Mouse (Mus musculus) embryonic stem cell, embryonic (primary cell): ENCODE measurements at regions not wholly inside any gene's neighbourhood (a gene's known extent, or its start where the extent isn't known, plus 50 kb on each side); places are given as distances from the start of the nearest gene placed in this dataset.

Experiments used
- CTCF ChIA-PET, 4 experiments: fragments of 300-600 bp in 2 of 4; fragments of 350-600 bp in 2 of 4; sonication (Branson Sonifier 250); formaldehyde crosslinking; loops; one replicate each; lab custom pipeline; 2022; ENCODE audit warnings: inconsistent platforms in 2 of 4; lab: Charles Lee
- POLR2A ChIA-PET, 4 experiments: fragments of 300-600 bp in 2 of 4; fragments of 350-600 bp in 2 of 4; sonication (Branson Sonifier 250); formaldehyde crosslinking; loops; one replicate each; lab custom pipeline; 2022; ENCODE audit warnings: antibody characterized with exemption in 4 of 4, inconsistent platforms in 1 of 4; lab: Charles Lee

DNA sequence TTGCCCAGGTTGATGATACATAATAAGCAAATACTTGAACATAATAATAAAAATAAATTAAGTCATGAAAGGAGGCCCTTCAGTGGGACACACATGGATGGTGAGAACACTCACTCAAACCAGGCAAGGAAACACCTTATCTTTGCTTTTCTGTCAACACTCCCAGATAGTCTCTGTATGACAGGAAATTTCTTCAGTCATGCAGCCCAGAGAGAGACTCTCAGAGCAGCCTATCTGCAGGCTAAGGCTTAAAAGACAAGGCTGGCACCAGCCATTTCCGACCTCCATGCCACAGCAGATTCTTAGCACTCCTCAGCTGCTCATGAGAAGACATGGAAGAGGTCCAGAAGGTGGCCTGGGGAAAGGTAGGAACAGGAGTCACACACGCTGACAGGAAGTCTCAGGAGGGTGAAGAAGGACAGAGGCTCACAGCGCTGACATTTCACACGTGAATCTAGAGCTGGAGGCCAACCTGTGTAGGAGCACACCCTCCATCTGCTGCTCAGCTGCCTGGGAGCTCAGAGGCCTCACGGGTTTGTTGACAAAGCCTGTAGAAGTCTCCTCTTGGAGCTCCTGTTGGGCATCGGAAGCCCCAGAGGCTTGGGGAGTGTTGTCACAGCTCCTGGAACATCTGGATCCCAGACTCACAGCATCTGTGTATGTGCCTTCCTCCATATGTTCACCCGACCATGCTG lies 232.3 kb downstream of the Qk start:
- CTCF ChIA-PET: no interaction called here
- POLR2A ChIA-PET: interaction anchor here in 1 of 4 experiments (0.6 kb wide), 1 partner anchor 61 kb away, joined by 4 read pairs; no protein-coding TSS in a partner anchor

DNA sequence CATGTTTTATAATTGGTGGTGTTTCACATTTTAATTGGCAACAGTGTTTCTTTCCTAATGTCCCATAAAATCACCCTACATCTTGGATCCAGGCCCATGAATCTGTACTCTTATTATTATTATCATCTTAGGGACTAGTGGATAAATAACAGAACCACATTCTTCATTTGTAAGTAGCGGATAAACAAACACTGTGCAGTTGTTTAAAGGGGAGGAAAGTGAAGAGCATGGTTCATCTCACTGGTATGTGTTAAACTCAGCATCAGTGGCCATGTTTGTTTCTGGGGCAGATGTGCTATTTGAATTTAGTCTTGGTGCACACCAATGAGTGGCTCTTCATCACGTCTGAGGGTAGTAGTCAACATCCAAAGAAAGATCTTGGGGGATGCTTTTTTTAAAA lies 233.1 kb downstream of the Qk start:
- ChIA-PET CTCF (no interaction called here), POLR2A (no interaction called here)

DNA sequence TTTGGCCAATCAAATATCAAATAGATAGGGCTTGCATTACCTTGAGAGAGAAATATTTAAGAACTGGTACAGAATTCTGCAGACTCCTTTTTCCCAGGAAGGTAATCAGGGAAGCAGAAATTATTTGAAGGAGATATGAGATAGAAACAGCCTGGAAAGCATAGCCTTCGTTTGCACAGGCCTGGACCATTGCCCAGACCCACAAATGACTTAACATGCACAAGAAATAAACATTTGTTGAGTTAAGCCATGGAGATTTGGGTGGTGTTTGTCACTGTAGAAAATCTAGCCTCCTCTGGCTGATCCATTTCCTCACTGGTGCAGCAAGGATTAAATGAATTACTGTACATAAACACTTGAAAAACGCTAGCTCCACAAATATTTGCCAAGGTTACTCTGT lies 233.5 kb downstream of the Qk start:
- POLR2A ChIA-PET: no interaction called here
- CTCF ChIA-PET: no interaction called here

DNA sequence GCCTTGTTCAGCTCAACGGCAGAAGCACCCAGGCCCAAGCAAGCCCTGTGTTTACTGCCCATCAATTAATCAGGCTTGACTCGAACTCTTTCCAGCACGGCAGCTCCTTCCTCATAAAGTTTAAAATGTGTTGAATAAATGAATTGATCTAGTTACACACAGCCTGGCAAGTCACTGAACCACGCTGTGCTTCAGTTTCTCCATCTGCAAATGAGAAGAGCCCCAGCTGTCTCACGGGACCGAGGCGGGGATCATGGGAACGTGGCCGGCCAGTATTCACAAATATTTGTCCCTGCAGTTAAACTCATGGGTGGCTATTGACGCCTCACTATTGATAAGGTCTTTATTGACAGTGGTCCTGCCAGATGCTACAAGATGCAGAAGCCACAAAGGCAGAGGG lies 237.9 kb downstream of the Qk start:
- ChIA-PET CTCF (interaction anchor here in 1 of 4 experiments (0.6 kb wide), 1 partner anchor 198 kb away, joined by 5 read pairs; no protein-coding TSS in a partner anchor), POLR2A (interaction anchor here in 2 of 4 experiments (0.9 to 1.6 kb wide), 2 partner anchors 14 to 69 kb away, joined by 3 to 5 read pairs; no protein-coding TSS in a partner anchor)

DNA sequence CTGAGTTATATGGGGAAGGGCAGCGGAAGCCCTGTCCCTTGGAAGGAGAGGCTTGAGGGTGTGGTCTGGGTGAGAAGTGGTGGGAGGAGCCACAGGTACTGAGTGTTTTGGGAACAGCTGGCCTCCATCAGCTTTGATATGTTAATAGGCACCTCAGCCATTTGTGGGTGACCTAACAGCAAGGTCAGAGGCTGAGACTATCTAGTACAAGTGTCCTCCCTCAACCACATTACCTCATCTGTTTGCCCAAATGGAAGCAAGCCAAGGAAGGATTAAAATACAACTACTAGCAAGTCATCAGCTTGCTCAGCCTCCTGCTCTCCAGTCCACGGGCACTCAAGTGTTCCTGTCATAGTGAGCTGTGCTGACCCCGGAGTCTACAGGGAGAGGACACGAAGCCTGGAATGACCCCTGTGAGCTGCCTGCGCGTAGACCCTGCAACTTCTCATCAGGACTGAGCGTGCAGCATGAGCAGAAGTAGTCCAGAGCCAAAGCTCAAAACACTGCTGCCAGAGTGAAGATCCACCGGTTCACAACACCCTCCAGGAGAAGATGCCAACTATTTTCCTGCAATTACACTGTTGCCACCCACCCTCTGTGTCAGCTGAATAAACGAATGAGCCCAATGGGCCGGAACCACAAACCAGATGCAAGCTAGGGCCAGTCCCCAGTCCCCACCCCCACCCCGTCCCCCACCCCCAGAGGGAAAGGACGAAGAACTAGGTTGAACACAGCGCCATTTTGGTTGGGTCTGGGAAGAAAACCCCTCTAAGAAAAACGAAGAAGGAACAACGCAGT lies 239.6 kb downstream of the Qk start:
- CTCF ChIA-PET: no interaction called here

DNA sequence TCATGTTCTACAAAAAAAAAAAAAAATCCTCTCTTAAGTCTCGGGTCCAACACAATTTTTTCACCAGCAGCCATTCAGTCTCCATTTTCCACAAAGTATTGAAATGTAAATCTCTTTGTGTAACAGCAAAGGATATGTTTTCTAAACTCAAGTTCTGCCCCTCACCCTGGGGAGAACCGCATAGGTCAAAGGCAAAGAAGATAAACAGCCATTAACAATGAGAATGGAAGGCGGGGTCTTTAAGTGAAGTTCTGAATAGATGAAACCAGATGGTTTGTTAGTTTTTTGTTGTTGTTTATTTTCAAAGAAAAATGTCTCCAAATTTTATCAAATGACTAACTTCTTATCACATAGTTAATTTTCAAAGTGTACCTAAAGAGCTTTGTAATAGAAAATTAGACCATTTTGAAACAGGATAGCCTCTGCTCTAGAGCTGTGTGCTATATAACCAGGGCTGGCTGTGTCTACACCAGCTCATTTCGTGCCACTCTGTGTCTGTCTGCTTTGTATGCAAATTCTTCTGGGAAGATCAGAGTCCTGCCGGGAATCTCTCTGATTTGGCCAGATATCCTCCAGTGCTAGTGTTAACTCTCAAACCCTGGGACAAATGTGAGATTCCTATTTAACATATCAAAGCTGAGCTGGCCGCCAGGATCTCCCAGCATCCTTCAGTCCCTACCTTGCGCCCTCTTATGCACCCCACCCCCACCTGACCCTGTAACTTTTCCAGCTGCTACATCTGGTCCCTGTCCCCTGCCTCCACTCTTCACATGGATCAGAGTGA lies 240.9 kb downstream of the Qk start:
- ChIA-PET POLR2A (interaction anchor here (0.5 to 2.6 kb wide), 40 partner anchors 11 to 360 kb away, joined by 3 to 17 read pairs (median 4); no protein-coding TSS in a partner anchor), CTCF (no interaction called here)

More for the DNA sequence above, 239.6 kb downstream of the Qk start:
- POLR2A ChIA-PET: interaction anchor here (0.6 to 2.6 kb wide), 36 partner anchors 9 to 359 kb away, joined by 3 to 17 read pairs (median 4); no protein-coding TSS in a partner anchor

DNA sequence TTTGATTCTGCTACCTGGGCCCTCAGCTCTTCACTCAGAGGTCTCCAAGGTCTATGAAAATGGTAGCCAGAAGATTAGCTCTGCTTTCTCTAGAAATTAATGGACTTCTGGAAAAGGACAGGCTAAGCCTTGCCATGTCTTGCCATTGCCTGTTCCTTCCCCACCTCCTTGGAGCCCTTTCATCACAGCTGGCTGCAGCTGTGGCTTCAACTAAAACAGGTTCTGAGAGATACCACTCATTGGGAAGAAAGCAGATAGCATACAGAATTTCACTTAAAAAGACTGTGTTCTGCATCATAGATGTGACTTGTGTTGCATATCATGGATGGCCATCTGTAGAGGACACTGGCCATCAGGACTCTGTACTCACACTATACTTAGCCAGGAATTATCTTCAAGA lies 246.4 kb downstream of the Qk start:
- ChIA-PET CTCF (interaction anchor here in 1 of 4 experiments (0.6 kb wide), 1 partner anchor 428 kb away, joined by 5 read pairs; no protein-coding TSS in a partner anchor), POLR2A (no interaction called here)

DNA sequence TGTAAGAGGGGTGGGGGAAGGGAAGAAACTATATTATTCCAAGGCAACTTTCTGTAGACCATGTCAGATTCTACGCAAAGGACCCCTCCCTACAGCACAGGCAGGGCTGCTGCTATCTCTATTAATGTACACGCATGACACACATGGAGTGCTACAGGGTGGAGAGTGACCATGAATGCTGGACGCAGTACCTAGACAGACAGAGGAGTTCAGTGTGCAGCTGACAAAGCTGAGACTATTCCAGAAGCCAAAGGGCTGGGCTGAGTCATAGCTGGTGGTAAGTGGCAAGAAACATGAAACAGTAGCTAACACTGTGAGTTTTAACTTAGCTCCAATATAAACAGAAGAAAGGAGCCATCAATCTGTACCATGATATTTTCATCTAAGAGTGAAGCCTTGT lies 250.4 kb downstream of the Qk start:
- ChIA-PET CTCF (no interaction called here), POLR2A (no interaction called here)

DNA sequence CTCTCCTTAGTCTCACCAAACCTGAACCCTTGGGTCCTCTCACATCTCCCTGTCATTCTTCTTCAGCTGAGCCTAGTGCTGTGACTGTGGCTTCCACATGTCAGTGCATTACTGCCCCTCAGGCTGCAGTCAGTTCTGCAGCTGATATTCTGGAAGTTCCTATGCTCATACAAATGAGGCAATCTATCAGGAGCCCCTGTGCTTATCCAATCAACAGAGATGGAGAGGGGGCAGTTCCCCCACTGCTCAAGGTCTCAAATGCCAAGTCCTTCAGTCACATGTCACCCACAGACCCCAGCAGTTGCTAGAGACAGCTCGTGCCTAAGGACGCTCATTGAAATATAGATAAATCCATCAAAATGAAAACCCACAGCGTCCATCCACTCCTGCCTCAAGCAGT lies 254.5 kb downstream of the Qk start:
- ChIA-PET POLR2A (no interaction called here), CTCF (interaction anchor here in 1 of 4 experiments (0.8 kb wide), 1 partner anchor 1439 kb away, joined by 5 read pairs; no protein-coding TSS in a partner anchor)

DNA sequence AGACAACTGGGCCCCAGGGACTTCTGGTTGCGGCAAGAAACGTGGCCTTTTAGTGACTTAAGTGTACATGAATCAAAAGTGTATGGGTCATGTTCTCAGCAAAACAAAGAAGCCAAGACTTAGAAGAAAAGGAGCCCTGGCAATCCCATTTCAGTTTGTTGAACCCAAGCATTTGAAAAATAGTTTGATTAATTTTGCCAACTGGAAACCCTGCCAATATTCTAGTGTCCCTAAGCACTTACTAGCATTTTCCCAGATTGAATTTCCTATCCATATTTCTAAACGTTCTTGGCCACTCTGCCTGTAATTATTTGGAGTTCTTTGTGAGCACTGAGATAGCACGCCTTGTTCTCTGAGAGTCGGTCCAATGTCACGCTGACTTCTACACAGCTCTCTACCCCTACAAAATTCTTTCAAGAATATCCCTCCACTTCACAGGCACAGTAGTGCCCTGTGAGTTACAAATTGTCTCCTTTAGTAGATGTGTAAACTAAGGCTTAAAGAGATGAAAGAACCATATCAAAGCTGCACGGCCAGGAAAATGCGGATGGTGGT lies 257.0 kb downstream of the Qk start:
- POLR2A ChIA-PET: interaction anchor here in 1 of 4 experiments (1.1 kb wide), 1 partner anchor 17 kb away, joined by 3 read pairs; no protein-coding TSS in a partner anchor
- CTCF ChIA-PET: interaction anchor here in 1 of 4 experiments (0.6 kb wide), 1 partner anchor 435 kb away, joined by 7 read pairs; no protein-coding TSS in a partner anchor

DNA sequence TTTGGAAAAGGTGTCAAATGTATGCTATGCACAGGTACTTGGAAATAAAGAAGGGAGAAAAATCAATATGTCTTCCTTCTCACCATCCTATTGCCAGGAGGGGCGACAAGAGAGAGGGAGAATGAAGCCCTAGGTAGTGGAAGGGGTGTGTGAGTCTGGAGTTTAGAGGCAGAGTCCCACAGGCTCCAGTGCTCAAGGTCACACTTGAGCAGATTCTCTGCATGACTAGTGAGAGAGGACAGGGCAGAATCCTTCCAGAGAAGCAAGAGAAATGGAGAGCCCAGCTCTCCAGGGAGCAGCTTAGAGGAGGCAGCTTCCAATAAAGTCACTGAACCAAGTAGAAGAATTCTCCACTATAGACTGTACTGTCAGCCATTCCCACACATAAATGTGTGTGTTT lies 261.9 kb downstream of the Qk start:
- POLR2A ChIA-PET: no interaction called here

DNA sequence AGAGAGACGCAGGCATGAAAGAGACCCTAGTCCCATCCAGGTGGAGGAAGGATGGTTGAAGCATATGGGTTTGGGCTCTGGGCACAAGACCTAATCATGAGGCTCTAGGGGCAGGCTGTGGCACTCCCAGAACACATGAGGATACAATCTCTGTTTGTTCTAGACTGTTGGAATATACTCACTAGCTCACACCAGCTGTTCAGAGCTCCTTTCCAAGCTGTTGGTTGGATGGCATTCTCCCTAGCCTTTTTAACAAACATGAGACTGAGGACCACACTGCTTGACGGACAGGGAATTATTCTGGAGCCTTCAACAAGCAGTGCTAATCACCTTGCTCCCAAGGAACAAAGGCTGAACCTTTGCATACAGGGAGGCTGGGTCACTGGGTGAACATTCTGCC lies 263.6 kb downstream of the Qk start:
- CTCF ChIA-PET: no interaction called here
- POLR2A ChIA-PET: interaction anchor here in 1 of 4 experiments (0.8 kb wide), 1 partner anchor 86 kb away, joined by 3 read pairs; no protein-coding TSS in a partner anchor

More for the DNA sequence above, 261.9 kb downstream of the Qk start:
- CTCF ChIA-PET: interaction anchor here in 1 of 4 experiments (0.6 kb wide), 1 partner anchor 56 kb away, joined by 3 read pairs; no protein-coding TSS in a partner anchor

DNA sequence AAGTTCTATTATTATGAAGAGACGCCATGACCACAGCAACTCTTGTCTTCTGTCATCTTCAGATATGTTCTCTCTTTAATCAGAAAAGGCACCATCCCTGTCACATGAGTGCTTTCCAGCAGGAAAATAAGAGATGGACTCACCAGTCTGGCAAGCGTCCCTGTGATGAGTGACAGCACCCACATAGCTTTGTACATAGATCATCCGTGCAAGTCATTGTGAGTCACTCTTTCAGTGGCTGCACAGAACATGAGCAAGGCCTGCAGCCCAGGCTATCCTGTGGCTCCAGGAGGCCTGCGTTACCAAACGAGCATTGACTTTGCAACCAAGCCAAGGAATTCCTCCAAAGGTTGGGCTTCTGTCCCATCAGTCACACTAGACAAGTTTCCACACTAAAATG lies 265.3 kb downstream of the Qk start:
- ChIA-PET CTCF (no interaction called here), POLR2A (no interaction called here)

DNA sequence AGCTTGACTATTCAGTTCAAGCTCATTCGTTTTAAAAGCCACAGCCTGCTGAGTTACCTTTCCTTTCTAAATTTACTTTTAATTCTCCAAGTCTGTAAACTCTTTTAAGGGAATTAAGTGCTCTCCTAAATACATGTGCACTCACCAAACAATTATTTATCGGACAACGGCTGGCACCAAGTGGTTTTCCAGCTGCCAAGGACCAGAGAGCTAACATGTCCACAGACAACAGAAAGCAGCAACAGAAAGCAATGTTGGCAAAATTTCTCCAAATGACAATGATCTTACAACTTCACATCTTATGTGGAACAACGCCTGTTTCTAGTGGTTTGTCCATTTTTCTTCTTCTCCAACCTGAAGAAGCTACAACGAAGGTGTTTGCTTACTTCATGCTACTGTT lies 275.3 kb downstream of the Qk start:
- POLR2A ChIA-PET: interaction anchor here in 1 of 4 experiments (1.0 kb wide), 1 partner anchor 105 kb away, joined by 4 read pairs; no protein-coding TSS in a partner anchor
- CTCF ChIA-PET: no interaction called here

DNA sequence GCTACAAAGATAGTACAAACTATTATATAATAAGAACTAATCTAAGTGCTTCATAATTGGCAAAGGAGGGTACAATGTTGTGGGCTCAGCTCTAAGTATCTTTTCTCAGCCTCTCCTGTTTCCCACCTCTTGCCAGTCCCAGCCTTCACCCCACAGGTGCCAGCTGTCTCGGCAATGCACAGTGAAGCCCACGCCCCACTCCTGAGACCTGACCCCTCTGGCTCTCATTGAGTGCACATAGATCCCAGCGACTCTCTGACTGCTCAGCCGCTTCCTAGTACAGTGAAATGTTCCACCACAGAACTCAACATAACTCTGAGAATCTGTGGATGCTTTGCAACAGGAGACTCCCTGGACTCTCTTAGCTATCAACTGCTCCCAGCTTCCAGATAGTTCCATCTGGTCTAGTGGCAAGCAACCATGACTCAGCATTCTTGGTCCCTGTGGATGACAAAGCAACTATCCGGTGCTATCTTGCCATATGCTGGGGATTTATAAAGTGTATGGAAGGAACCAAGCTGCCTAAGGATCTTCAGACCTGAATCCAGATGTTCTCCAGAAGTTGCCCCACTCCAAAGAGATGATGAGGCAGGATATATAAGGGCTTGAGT lies 277.5 kb downstream of the Qk start:
- CTCF ChIA-PET: no interaction called here
- POLR2A ChIA-PET: interaction anchor here in 1 of 4 experiments (1.6 kb wide), 1 partner anchor 26 kb away, joined by 3 read pairs; no protein-coding TSS in a partner anchor

DNA sequence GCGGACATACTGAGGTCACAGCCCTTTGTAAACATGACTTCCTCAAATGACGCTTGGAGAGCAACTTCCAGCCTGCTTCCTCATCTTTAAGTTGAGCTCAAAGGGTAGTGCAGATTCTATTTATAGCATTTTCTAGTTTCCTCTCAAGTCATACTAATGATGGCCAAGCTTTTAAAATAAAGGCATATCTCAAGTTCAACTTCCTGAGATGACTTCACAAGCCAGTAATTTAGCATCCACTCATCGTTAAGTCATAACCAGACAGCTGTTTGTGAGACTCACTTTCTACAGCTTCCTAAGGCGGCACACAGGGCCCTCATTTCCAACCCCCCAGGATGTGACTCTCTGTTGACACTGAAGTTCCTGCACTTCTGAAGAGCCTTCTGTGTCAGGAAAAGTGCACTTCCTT lies 278.7 kb downstream of the Qk start:
- ChIA-PET POLR2A (interaction anchor here in 1 of 4 experiments (1.6 to 2.0 kb wide), 2 partner anchors 15 to 27 kb away, joined by 3 to 5 read pairs; no protein-coding TSS in a partner anchor), CTCF (no interaction called here)

DNA sequence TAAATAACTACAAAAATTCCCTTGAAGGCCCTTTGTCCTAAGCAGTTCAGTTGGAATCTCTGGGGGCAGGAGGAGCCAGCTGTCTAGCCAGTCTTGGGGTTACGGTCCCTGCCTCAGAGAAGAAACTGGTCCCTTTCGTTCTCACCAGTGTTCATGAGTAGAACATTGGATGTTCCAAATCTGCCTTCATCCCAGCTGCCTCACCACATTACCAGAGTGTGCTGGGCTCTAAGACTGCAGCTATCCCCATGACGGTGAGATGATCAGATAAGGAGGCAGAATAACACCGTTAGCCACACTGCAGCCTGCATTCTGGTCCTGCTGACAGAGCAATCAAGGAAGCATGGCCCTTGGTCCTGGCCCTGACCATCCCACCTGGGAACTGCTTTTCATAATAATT lies 279.3 kb downstream of the Qk start:
- CTCF ChIA-PET: no interaction called here
- POLR2A ChIA-PET: interaction anchor here in 1 of 4 experiments (1.6 to 2.0 kb wide), 2 partner anchors 15 to 27 kb away, joined by 3 to 5 read pairs; no protein-coding TSS in a partner anchor
